Mouse (Mus musculus) embryonic stem cell, embryonic (primary cell): ENCODE results near the gene Topaz1.

ENCODE experiments used
- CTCF ChIA-PET, 4 experiments: fragments of 300-600 bp in 2 of 4; fragments of 350-600 bp in 2 of 4; sonication (Branson Sonifier 250); formaldehyde crosslinking; loops; one replicate each; lab custom pipeline; 2022; ENCODE audit warnings: inconsistent platforms in 2 of 4; lab: Charles Lee
- POLR2A ChIA-PET, 4 experiments: fragments of 300-600 bp in 2 of 4; fragments of 350-600 bp in 2 of 4; sonication (Branson Sonifier 250); formaldehyde crosslinking; loops; one replicate each; lab custom pipeline; 2022; ENCODE audit warnings: antibody characterized with exemption in 4 of 4, inconsistent platforms in 1 of 4; lab: Charles Lee

Gene Topaz1

GRCm38 (mm10) chr9:122786534-122786933, 39.4 kb downstream of the Topaz1 start:
- POLR2A ChIA-PET = no interaction called here

DNA sequence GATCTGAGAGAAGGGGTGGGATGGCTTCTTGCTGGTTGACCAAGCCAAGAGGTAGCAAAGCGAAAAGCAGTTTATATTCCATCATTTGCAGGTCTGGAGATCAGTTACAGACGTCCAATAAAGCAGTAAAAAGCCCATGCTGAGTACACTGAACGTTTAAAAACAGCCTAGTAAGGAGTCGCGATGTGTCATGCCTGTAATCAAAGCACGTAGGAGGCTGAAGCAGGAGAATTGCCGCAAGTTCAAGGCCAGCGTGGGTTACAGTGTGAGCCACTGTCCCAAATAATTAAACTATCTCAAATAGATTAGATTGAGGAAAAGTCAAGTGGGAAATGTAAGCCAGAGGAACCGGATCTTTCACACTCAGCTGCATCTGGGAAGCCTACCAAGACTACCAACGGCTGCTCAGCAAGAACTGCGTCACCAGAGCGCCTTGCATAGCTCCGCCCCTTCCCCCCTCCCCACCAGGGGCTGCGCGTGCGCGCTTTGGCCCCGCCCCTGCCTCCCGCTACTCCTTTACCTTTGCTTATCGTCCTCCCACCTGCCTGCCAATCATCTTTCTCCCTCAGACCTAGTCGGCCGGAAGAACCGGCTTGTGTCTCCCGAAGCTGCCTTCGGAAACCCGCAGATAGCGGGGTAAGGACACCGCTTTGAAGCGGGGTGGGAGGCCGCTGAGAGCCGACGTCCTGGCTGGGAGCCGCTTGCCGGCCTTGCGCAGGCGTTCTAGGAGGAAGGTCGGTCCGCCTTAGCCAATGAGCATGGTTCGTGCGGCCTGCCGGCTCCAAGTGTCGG, 58.1 kb downstream of the Topaz1 start, which contains the start of gene Tcaim:
Gene Tcaim, plus strand, starts transcription at position 487 of the 792 bp plus-strand sequence.
- ChIA-PET CTCF (interaction anchor here (0.5 to 1.5 kb wide), 5 partner anchors 10 to 41 kb away, joined by 3 to 8 read pairs (median 5); no protein-coding TSS in a partner anchor), POLR2A (interaction anchor here in 3 of 4 experiments (0.6 to 2.3 kb wide), 31 partner anchors 9 to 1046 kb away, joined by 3 to 17 read pairs (median 4); partner anchors contain the start of genes Zfp445 (in 2 of the 3), Exosc7 (in 1 of the 3), Fyco1 (in 1 of the 3) and Sacm1l (in 1 of the 3))

More at GRCm38 (mm10) chr9:122786534-122786933, 39.4 kb downstream of the Topaz1 start:
- CTCF ChIA-PET = no interaction called here

- ChIA-PET POLR2A (interaction anchor here in 3 of 4 experiments (0.9 to 2.3 kb wide), 29 partner anchors 8 to 1046 kb away, joined by 3 to 17 read pairs (median 4); partner anchors contain the start of genes Zfp445 (in 2 of the 3), Exosc7 (in 1 of the 3), Fyco1 (in 1 of the 3) and Sacm1l (in 1 of the 3)), CTCF (interaction anchor here (0.5 to 1.5 kb wide), 5 partner anchors 11 to 41 kb away, joined by 3 to 8 read pairs (median 5); no protein-coding TSS in a partner anchor)
Measured at GRCm38 (mm10) chr9:122805845-122806341, 58.7 kb downstream of the Topaz1 start.

GRCm38 (mm10) chr9:122807186-122807585, 60.0 kb downstream of the Topaz1 start:
- ChIA-PET POLR2A (interaction anchor here in 1 of 4 experiments (2.3 kb wide), 1 partner anchor 9 kb away, joined by 6 read pairs; no protein-coding TSS in a partner anchor), CTCF (no interaction called here)

- ChIA-PET CTCF (no interaction called here), POLR2A (no interaction called here)
Measured at GRCm38 (mm10) chr9:122810212-122810611, 63.1 kb downstream of the Topaz1 start.

DNA sequence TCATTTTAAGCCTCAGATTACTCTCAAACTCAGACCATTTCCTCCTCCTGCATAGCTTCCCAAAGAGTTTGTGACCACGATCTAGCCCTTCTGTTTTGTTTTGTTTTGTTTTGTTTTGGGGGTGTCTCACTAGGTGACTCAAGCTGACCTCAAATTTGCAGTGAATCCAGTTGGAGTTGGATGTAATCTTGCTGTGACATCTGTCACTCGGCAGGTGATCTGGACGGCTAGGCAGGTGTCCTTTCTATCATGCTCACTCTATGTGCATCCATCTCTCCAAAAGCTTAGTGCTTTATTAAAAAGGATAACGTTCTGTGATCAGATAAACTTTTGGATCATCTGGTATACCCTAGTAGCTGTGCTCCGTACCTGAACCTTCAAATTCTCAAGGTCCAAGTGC, 65.2 kb downstream of the Topaz1 start:
- ChIA-PET POLR2A (interaction anchor here in 2 of 4 experiments (0.7 to 1.4 kb wide), 2 partner anchors 12 to 81 kb away, joined by 3 to 6 read pairs; no protein-coding TSS in a partner anchor), CTCF (no interaction called here)

- ChIA-PET POLR2A (interaction anchor here in 3 of 4 experiments (0.6 to 2.0 kb wide), 3 partner anchors 9 to 1438 kb away, joined by 3 to 6 read pairs (median 3); partner anchors contain the start of gene Tcaim (in 1 of the 3)), CTCF (no interaction called here)
Measured at GRCm38 (mm10) chr9:122814775-122815174, 67.6 kb downstream of the Topaz1 start.

GRCm38 (mm10) chr9:122815239-122815851, 68.2 kb downstream of the Topaz1 start:
- ChIA-PET CTCF (interaction anchor here in 1 of 4 experiments (0.6 kb wide), 1 partner anchor 1177 kb away, joined by 3 read pairs; no protein-coding TSS in a partner anchor), POLR2A (interaction anchor here in 3 of 4 experiments (0.6 to 2.0 kb wide), 4 partner anchors 9 to 63 kb away, joined by 3 to 6 read pairs (median 4); partner anchors contain the start of gene Tcaim (in 2 of the 3))

DNA sequence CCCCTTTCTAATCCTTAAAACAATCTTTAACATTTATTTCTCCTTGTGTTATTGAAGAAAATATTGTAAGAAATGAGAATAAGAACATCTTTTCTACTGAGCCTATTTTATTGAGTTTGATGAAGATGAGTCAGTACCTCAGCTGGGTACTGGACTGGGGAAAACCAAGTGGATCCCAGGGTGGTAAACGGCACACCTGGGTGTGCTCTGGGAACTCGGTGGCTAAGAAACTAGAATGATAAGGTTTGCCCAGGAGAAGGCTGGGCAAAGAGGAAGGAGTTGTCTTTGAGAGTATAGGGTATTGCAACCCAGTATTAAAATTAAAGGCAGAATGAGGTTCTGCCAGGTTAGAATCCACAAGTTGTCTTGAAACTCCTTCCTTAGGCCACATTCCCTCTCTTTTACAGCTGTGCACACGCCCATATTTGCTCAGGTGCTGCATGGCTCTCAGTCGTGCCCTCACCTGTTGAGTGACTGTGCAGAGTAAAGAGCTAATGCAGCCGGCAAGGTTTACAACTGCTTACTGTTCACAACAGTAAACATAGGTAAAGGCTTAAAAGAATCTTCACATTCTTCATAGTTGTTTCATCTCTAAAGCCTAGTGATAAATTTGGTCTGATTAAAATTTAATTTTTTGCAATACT, 76.3 kb downstream of the Topaz1 start:
- ChIA-PET POLR2A (no interaction called here), CTCF (interaction anchor here in 3 of 4 experiments (1.0 to 3.6 kb wide), 3 partner anchors 14 to 15 kb away, joined by 3 to 14 read pairs (median 3); no protein-coding TSS in a partner anchor)

DNA sequence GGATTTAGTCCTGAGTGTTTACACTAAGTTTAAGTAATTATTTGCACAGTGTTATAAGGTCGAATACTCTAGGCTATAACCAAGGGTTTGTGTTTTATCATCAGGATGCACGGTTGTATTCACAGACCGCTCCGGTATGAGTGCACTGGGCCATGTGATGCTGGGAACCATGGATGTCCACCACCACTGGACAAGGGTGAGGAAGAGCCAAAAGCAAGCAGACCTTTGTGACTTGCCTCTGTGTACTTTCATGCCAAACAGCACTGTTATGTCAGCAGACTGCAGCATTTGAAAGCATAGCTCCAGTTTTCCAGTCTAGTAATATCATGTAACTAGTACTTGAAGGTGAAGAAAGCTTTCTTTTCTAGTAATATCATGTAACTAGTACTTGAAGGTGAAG, 79.6 kb downstream of the Topaz1 start:
- POLR2A ChIA-PET = no interaction called here

DNA sequence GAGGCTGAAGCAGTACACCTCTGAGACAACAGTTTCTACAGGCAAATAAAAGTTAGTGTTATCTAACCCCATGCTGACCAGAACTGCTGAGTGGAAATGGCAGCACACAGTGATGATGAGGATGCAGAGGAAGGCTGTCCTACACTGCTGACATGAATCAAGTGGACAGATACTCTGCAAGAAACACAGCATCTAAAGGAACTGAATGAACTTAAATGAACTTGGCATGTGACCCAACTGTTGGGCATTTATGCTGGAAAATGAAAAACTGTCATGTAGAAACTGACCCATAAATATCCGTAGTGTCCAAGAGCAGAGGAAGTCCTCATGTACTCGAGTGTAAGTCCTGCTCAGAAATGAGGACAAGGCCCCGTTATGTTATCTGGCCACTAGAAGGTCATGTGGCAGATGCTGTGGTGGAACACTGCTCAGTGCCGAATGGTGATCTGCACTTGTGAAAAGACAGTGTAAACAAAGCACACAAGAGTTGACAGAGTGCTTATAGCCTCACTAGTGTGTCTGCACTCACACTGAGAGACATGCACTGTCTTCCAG, 82.8 kb downstream of the Topaz1 start:
- ChIA-PET CTCF (no interaction called here), POLR2A (no interaction called here)

More for the DNA sequence above, 79.6 kb downstream of the Topaz1 start:
- CTCF ChIA-PET = interaction anchor here in 1 of 4 experiments (1.2 kb wide), 1 partner anchor 11 kb away, joined by 5 read pairs; no protein-coding TSS in a partner anchor

DNA sequence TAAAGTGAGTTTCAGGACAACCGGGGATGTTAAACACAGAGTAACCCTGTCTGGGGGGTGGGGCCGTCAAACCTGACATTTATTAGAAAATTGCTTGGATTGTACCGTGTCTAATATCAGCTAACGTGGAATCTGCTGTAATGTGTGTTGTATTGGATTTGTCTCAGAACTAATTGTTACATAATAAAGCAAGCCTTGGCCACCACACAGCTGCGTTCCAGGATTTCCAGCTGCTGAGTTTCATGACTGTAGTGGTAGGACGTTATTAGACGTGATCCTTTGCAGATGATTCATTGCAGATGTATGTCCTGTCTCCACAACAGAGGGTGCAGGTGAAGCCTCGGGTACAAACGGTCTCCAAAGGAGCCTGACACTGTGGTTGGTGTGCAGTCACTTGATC, 89.0 kb downstream of the Topaz1 start:
- ChIA-PET POLR2A (interaction anchor here in 2 of 4 experiments (1.0 to 2.3 kb wide), 3 partner anchors 29 to 30 kb away, joined by 3 to 8 read pairs (median 3); partner anchors contain the start of genes Zfp445 (in 2 of the 2) and Tcaim (in 1 of the 2)), CTCF (interaction anchor here in 1 of 4 experiments (1.0 kb wide), 1 partner anchor 287 kb away, joined by 4 read pairs; no protein-coding TSS in a partner anchor)

GRCm38 (mm10) chr9:122836790-122837189, 89.6 kb downstream of the Topaz1 start:
- ChIA-PET POLR2A (interaction anchor here in 3 of 4 experiments (0.6 to 2.3 kb wide), 6 partner anchors 20 to 202 kb away, joined by 3 to 12 read pairs (median 4); partner anchors contain the start of gene Zfp445 (in 2 of the 3)), CTCF (interaction anchor here in 3 of 4 experiments (0.6 to 2.3 kb wide), 3 partner anchors 15 to 1387 kb away, joined by 4 to 14 read pairs (median 4); no protein-coding TSS in a partner anchor)

- CTCF ChIA-PET = interaction anchor here (0.6 to 2.3 kb wide), 20 partner anchors 9 to 1387 kb away, joined by 3 to 14 read pairs (median 5); partner anchors contain the start of genes Tcaim (in 2 of the 4), Zfp445 (in 2 of the 4) and Zkscan7 (in 1 of the 4)
- POLR2A ChIA-PET = interaction anchor here in 3 of 4 experiments (0.8 to 2.3 kb wide), 19 partner anchors 9 to 276 kb away, joined by 3 to 17 read pairs (median 4); partner anchors contain the start of genes Zfp445 (in 3 of the 3), Exosc7 (in 1 of the 3), Tcaim (in 1 of the 3) and Zdhhc3 (in 1 of the 3)
Measured at GRCm38 (mm10) chr9:122837216-122837615, 90.1 kb downstream of the Topaz1 start.

DNA sequence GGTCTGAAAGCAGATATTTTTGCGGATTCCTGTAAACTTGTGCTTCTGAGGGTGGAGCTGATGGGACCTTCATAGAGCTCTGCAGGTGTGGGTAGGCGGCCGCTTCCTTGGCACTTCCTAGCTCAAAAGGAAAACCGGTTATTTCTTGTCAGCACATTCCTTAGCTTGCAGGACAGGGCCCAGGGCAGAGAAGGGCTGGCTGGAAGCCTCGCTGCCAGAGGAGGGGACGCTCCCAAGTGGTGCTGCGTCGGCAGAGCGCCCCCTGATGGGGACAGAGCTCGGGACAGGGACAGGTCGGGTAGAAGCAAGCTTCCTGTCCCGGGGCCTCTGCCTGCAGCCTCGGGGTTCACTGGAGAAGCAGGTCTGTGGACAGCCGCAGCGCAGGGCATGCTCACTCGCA, 90.5 kb downstream of the Topaz1 start:
- CTCF ChIA-PET = interaction anchor here (0.5 to 2.3 kb wide), 25 partner anchors 8 to 1388 kb away, joined by 3 to 14 read pairs (median 4); partner anchors contain the start of genes Tcaim (in 2 of the 4), Zfp445 (in 2 of the 4) and Zkscan7 (in 1 of the 4)
- POLR2A ChIA-PET = interaction anchor here in 3 of 4 experiments (0.6 to 2.3 kb wide), 22 partner anchors 9 to 275 kb away, joined by 3 to 17 read pairs (median 4); partner anchors contain the start of genes Zfp445 (in 3 of the 3), Exosc7 (in 1 of the 3), Tcaim (in 1 of the 3) and Zdhhc3 (in 1 of the 3)

DNA sequence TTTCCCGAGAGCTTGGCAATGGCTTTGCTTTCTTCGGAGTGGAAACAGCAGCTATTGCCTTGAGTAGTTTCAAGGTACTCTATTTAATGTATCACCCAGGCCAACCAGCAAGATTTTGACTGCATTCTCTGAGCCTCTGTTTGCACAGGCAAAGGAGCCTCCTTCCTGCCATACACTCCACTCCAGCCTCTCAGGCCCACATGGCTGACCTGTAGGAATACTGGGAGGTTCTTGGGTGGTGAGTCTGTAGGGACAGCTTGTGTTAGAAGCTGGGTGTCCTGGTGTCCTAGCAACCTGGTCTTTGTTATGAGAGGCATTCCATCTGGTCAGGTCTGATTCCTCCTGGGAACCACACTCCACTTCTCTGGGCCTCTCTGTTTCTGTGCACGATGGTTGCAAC, 96.6 kb downstream of the Topaz1 start, which contains the start of gene Gm35549:
Gene Gm35549, minus strand, starts transcription at position 276 of the 400 bp plus-strand sequence.
- ChIA-PET POLR2A (interaction anchor here in 1 of 4 experiments (1.2 kb wide), 1 partner anchor 13 kb away, joined by 4 read pairs; no protein-coding TSS in a partner anchor), CTCF (no interaction called here)
